Mouse (Mus musculus): ENCODE results near the gene Lama5. TPM values are rescaled to one million over a fixed set of nuclear protein-coding genes. Genes with fewer than 3 reads are reported as not detected.

Gene Lama5
- polyA plus RNA-seq, 1 experiment from 2014 or later = 6.4 TPM

GRCm38 (mm10) chr2:180216921-180217320 lies 8.7 kb downstream of the Lama5 start:
- Histone ChIP-seq H3K4me1 (peaks cover 49% of the 10 kb centered on the region), H3K4me3 (no peak overlapping the region), H3K27me3 (ENCODE audit: low read depth, poor library complexity, severe bottlenecking) (0 out of 2 replicates have a peak, but pooled peaks cover 7% of the 10 kb centered on the region), H3K36me3 (0 out of 2 replicates have a peak, but pooled peaks cover 2% of the 10 kb centered on the region), H3K27ac (replicated peaks) (no peak overlapping the region), H3K9me3 (replicated peaks) (no peaks in the 10 kb centered on the region)
- WGBS = 57% methylated on average over 5 of the region's 5 CpGs
- DNase-seq (ENCODE audit: low spot score) = no peak

DNA sequence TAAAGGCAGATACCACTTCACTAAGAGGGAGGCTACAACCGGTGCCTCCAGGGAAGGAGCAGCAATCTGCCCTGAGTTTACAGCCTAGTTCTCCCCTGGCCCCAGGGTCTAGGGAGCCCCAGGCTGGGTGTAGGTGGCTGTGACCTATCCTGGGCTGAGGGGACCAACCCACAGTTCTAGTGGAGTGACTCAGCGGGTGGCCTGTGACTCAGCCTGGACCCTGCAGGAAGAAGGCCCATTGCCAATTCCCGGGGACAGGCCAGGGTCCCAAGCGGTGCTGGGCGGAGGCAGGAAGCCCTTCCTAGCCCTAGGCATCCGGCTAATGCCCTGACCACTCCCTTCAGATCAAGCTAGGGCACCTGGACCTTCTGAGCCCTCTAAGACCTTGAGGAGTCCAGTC lies 9.7 kb downstream of the Lama5 start:
- peaks cover 47% of the 10 kb centered on the region for H3K4me1 ChIP-seq
- no peak overlapping the region for H3K4me3 ChIP-seq
- H3K36me3 ChIP-seq = 0 out of 2 replicates have a peak, but pooled peaks cover under 1% of the 10 kb centered on the region
- H3K27ac ChIP-seq (replicated peaks) = no peak overlapping the region
- DNase-seq (ENCODE audit: low spot score) = no peak
- WGBS = 81% methylated on average over 6 of the region's 6 CpGs
- no peaks in the 10 kb centered on the region for H3K9me3 ChIP-seq (replicated peaks)
- 0 out of 2 replicates have a peak, but pooled peaks cover 7% of the 10 kb centered on the region for H3K27me3 ChIP-seq (ENCODE audit: low read depth, poor library complexity, severe bottlenecking)

GRCm38 (mm10) chr2:180215011-180215461 lies 10.6 kb downstream of the Lama5 start:
- no peaks in the 10 kb centered on the region for H3K9me3 ChIP-seq (replicated peaks)
- H3K4me1 ChIP-seq = peaks cover 47% of the 10 kb centered on the region
- no peak overlapping the region for H3K4me3 ChIP-seq
- peak overlapping the region; percentile 35 for H3K27ac ChIP-seq (replicated peaks)
- 0 out of 2 replicates have a peak, but pooled peaks cover 3% of the 10 kb centered on the region for H3K27me3 ChIP-seq (ENCODE audit: low read depth, poor library complexity, severe bottlenecking)
- 84% methylated on average over 8 of the region's 8 CpGs for WGBS
- no peak for DNase-seq (ENCODE audit: low spot score)
- H3K36me3 ChIP-seq = no peaks in the 10 kb centered on the region

GRCm38 (mm10) chr2:180214352-180214978 lies 11.2 kb downstream of the Lama5 start:
- no peak for DNase-seq (ENCODE audit: low spot score)
- no peaks in the 10 kb centered on the region for H3K9me3 ChIP-seq (replicated peaks)
- no peaks in the 10 kb centered on the region for H3K36me3 ChIP-seq
- 90% methylated on average over 4 of the region's 4 CpGs for WGBS
- H3K27me3 ChIP-seq (ENCODE audit: low read depth, poor library complexity, severe bottlenecking) = no peaks in the 10 kb centered on the region
- H3K4me1 ChIP-seq = peaks cover 44% of the 10 kb centered on the region
- H3K4me3 ChIP-seq = no peak overlapping the region
- H3K27ac ChIP-seq (replicated peaks) = 0 out of 2 replicates have a peak overlapping the region, but pooled peaks have one; percentile 9

DNA sequence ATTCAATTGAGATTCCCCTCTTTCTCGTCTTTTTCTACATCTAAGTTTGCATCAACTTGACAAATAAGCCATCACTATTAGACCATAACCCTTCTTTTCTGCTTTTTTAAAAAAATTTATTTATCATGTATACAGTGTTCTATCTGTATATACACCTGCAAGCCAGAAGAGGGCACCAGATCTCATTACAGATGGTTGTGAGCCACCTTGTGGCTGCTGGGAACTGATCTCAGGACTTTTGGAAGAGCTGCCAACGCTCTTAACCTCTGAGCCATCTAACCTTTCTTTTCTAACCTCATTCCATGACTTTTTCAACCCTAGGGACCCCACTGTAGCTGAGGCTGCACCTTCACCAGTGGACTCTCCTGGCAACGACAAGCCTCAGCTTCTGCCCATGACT lies 13.4 kb downstream of the Lama5 start:
- H3K4me3 ChIP-seq = no peak overlapping the region
- no peak overlapping the region for H3K27ac ChIP-seq (replicated peaks)
- H3K4me1 ChIP-seq = peaks cover 23% of the 10 kb centered on the region
- WGBS = 92% methylated on average over 3 of the region's 3 CpGs
- no peaks in the 10 kb centered on the region for H3K36me3 ChIP-seq
- no peak for DNase-seq (ENCODE audit: low spot score)
- no peaks in the 10 kb centered on the region for H3K27me3 ChIP-seq (ENCODE audit: low read depth, poor library complexity, severe bottlenecking)
- H3K9me3 ChIP-seq (replicated peaks) = no peaks in the 10 kb centered on the region

GRCm38 (mm10) chr2:180208976-180209375 lies 16.7 kb downstream of the Lama5 start:
- Histone ChIP-seq H3K4me1 (peaks cover 4% of the 10 kb centered on the region; the same call in 1 of the 2 replicates), H3K4me3 (no peak overlapping the region), H3K27me3 (ENCODE audit: low read depth, poor library complexity, severe bottlenecking) (no peaks in the 10 kb centered on the region), H3K36me3 (peaks cover 7% of the 10 kb centered on the region; the same call in 1 of the 2 replicates), H3K27ac (replicated peaks) (no peak overlapping the region), H3K9me3 (replicated peaks) (no peaks in the 10 kb centered on the region)
- WGBS = 85% methylated on average over 1 of the region's 1 CpGs
- DNase-seq (ENCODE audit: low spot score) = no peak

DNA sequence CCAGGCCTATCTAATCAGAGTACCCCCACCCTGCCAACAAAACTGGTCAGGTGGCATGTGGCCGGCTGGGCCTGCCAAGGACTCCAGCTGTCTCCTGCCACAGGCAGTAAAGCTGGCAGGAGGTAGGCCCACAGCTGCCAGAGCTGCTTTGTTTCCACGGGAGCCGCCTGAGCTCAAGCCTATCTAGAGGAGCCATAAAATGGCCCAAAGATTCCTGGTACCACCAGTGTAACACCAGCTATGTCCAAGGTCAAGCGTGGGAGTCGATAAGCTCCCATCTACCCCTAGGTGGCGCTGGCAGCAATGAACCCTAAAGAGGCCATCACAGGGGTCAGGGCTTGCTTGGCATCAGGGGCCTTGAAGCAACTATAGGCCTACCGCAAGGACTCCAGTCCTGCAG lies 17.8 kb downstream of the Lama5 start:
- H3K4me1 ChIP-seq = peaks cover 4% of the 10 kb centered on the region; the same call in 1 of the 2 replicates
- H3K9me3 ChIP-seq (replicated peaks) = no peaks in the 10 kb centered on the region
- H3K36me3 ChIP-seq = peaks cover 7% of the 10 kb centered on the region; the same call in 1 of the 2 replicates
- no peak overlapping the region for H3K4me3 ChIP-seq
- no peaks in the 10 kb centered on the region for H3K27me3 ChIP-seq (ENCODE audit: low read depth, poor library complexity, severe bottlenecking)
- WGBS = 74% methylated on average over 7 of the region's 7 CpGs
- no peak overlapping the region for H3K27ac ChIP-seq (replicated peaks)
- peak; percentile 46 for DNase-seq (ENCODE audit: low spot score)

DNA sequence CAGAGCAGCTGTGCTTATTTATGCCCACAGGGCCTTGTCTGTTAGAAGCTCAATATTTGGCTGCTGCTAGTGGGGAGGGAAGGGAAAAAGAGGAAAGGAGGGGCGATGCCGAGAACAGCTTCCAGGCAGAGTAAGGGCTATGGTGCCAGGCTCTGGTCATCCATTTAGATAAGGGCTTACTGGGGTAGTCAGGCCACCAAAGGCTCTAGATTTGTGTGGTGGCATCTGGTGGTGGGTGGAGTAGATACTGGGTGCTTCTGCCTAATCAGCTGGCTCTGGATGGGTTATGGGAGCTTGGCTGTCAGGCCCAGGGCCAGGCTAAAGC lies 19.7 kb downstream of the Lama5 start:
- Histone ChIP-seq H3K36me3 (peaks cover 7% of the 10 kb centered on the region; the same call in 1 of the 2 replicates), H3K4me1 (peaks cover 17% of the 10 kb centered on the region), H3K27me3 (ENCODE audit: low read depth, poor library complexity, severe bottlenecking) (no peaks in the 10 kb centered on the region), H3K27ac (replicated peaks) (peak overlapping the region; percentile 61; the same call in 1 of the 2 replicates), H3K9me3 (replicated peaks) (no peaks in the 10 kb centered on the region), H3K4me3 (no peak overlapping the region)
- WGBS = 95% methylated on average over 2 of the region's 2 CpGs
- no peak for DNase-seq (ENCODE audit: low spot score)

- peak overlapping the region; percentile 61; the same call in 1 of the 2 replicates for H3K27ac ChIP-seq (replicated peaks)
- no peak overlapping the region for H3K4me3 ChIP-seq
- H3K9me3 ChIP-seq (replicated peaks) = no peaks in the 10 kb centered on the region
- no peak for DNase-seq (ENCODE audit: low spot score)
- H3K27me3 ChIP-seq (ENCODE audit: low read depth, poor library complexity, severe bottlenecking) = no peaks in the 10 kb centered on the region
- 93% methylated on average over 12 of the region's 12 CpGs for WGBS
- H3K4me1 ChIP-seq = peaks cover 23% of the 10 kb centered on the region
- H3K36me3 ChIP-seq = peaks cover 7% of the 10 kb centered on the region; the same call in 1 of the 2 replicates
These were observed 20.3 kb downstream of the Lama5 start for GRCm38 (mm10) chr2:180205083-180205955.

GRCm38 (mm10) chr2:180204501-180204900 lies 21.2 kb downstream of the Lama5 start:
- Histone ChIP-seq H3K9me3 (replicated peaks) (no peaks in the 10 kb centered on the region), H3K27ac (replicated peaks) (no peak overlapping the region; the same call in 1 of the 2 replicates), H3K4me3 (no peak overlapping the region), H3K4me1 (peaks cover 26% of the 10 kb centered on the region), H3K27me3 (ENCODE audit: low read depth, poor library complexity, severe bottlenecking) (no peaks in the 10 kb centered on the region), H3K36me3 (peaks cover 7% of the 10 kb centered on the region; the same call in 1 of the 2 replicates)
- WGBS = 90% methylated on average over 9 of the region's 9 CpGs
- no peak for DNase-seq (ENCODE audit: low spot score)

GRCm38 (mm10) chr2:180202805-180203204 lies 22.9 kb downstream of the Lama5 start:
- no peaks in the 10 kb centered on the region for H3K9me3 ChIP-seq (replicated peaks)
- H3K36me3 ChIP-seq = peaks cover 11% of the 10 kb centered on the region; the same call in 1 of the 2 replicates
- no peak overlapping the region for H3K4me3 ChIP-seq
- WGBS = 82% methylated on average over 10 of the region's 10 CpGs
- no peaks in the 10 kb centered on the region for H3K27me3 ChIP-seq (ENCODE audit: low read depth, poor library complexity, severe bottlenecking)
- peaks cover 26% of the 10 kb centered on the region for H3K4me1 ChIP-seq
- H3K27ac ChIP-seq (replicated peaks) = no peak overlapping the region
- DNase-seq (ENCODE audit: low spot score) = no peak

GRCm38 (mm10) chr2:180202263-180202662 lies 23.4 kb downstream of the Lama5 start:
- Histone ChIP-seq H3K9me3 (replicated peaks) (no peaks in the 10 kb centered on the region), H3K4me3 (no peak overlapping the region), H3K27me3 (ENCODE audit: low read depth, poor library complexity, severe bottlenecking) (no peaks in the 10 kb centered on the region), H3K27ac (replicated peaks) (peak overlapping the region; percentile 67; the same call in 1 of the 2 replicates), H3K4me1 (peaks cover 26% of the 10 kb centered on the region), H3K36me3 (peaks cover 11% of the 10 kb centered on the region; the same call in 1 of the 2 replicates)
- WGBS = 92% methylated on average over 14 of the region's 14 CpGs
- no peak for DNase-seq (ENCODE audit: low spot score)
